Mouse (Mus musculus): ENCODE measurements around the gene Gfy. TPM values are rescaled to one million over a fixed set of nuclear protein-coding genes. Genes with fewer than 3 reads are reported as not detected.

The Gfy gene
- polyA plus RNA-seq, 1 experiment from 2014 or later, result not detected

DNA sequence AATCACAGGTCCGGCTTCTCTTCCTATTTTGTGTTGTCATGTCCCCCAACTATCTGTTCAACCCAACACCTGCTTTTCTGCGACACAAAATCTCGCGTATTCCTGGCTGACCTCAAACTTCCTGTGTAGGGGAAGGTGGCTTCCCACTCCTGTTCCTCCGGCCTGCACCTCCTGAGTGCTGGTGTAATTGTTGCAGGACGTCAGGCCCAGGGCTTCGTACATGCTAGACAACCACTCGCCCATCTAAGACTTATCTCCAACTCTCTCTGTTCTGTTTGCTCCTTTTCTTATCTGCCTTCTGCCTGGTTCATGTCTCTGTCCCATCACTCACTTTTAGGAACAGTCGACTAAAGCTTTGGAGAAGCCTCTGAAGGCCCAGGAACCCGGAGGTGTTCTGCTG, 31.7 kb upstream of the Gfy start:
- no peak overlapping the region for H3K9ac ChIP-seq
- H3K4me3 ChIP-seq, result 0 out of 2 replicates have a peak overlapping the region, but pooled peaks have one; percentile 16
- peaks cover 13% of the 10 kb centered on the region for H3K4me1 ChIP-seq (replicated peaks)
- no peak for ATAC-seq (replicated peaks; ENCODE audit: insufficient number of reproducible peaks, insufficient read depth, low FRiP score, low read depth)
- WGBS, result 41% methylated on average over 10 of the region's 10 CpGs
- H3K36me3 ChIP-seq, result no peaks in the 10 kb centered on the region
- H3K27ac ChIP-seq, result no peak overlapping the region
- H3K4me2 ChIP-seq, result peak overlapping the region; percentile 52
- no peaks in the 10 kb centered on the region for H3K9me3 ChIP-seq (replicated peaks)
- H3K27me3 ChIP-seq, result peaks cover 26% of the 10 kb centered on the region

DNA sequence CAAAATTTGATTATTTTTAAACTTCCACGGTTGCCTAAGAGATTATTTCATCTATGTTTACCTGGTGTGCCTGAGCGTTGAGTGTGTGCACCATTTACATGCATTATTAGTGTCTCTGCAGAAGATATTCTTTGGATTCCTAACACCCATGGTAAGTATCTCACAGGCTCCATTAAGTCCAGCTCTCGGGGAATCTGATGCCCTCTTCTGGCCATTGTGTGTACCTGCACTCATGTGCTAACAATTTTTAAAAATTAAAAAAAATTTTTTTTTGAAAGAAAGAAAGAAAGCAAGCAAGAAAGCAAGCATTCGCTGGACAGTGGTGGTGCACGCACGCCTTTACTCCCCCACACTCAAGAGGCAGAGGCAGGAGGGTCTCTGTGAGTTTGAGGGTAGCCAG, 28.9 kb upstream of the Gfy start:
- no peak overlapping the region for H3K4me2 ChIP-seq
- no peaks in the 10 kb centered on the region for H3K9me3 ChIP-seq (replicated peaks)
- H3K9ac ChIP-seq, result no peak overlapping the region
- H3K4me3 ChIP-seq, result no peak overlapping the region
- WGBS, result 80% methylated on average over 6 of the region's 6 CpGs
- no peak for ATAC-seq (replicated peaks; ENCODE audit: insufficient number of reproducible peaks, insufficient read depth, low FRiP score, low read depth)
- no peaks in the 10 kb centered on the region for H3K36me3 ChIP-seq
- H3K4me1 ChIP-seq (replicated peaks), result peaks cover 13% of the 10 kb centered on the region; the same call in 1 of the 2 replicates
- no peak overlapping the region for H3K27ac ChIP-seq
- peaks cover 26% of the 10 kb centered on the region for H3K27me3 ChIP-seq

DNA sequence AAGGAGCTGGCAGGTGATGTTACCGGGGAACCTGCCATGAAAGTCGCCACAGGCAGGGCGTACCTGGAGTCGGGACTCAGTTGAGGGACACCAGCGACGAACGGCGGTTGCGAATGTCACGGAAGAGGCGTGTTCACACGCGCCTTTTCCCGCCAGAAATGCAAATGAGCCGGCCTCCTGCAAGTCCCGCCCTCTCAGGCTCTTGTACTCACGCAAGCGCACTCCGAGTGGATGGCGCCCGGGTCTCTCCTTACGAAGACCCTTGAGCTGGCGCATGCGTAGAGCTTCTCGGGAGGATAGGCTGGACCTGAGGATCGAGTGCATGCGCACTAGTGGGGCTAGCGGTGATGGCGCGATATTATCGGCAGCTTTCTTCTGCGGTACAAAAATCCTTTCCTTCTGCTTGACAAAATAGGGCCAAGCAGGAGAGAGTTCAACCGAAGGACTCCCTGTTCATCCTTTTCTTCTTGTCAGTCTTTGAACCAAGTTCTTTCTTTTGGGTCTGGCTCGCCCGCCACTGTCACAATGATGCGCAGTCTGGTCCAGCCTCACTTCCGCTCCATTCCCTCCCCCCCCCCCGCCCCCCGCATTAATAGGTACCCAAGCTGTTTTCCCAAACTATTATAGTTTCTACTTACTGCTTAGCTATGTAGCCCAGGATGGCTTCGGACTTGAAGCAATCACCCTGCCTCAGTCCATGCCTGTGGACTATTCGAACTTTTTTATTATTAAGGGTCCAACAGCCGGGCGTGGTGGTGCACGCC, 25.2 kb upstream of the Gfy start, which contains the start of gene Ccdc155:
TSS of gene Ccdc155 (minus strand) at position 513 of the 764 bp plus-strand sequence.
- 8% methylated on average over 44 of the region's 44 CpGs for WGBS
- peak within 1 kb of the TSS; percentile 12; the same call in 1 of the 2 replicates for H3K9ac ChIP-seq
- peaks cover 4% of the 10 kb centered on the region; the same call in 1 of the 2 replicates for H3K4me1 ChIP-seq (replicated peaks)
- peak within 1 kb of the TSS; percentile 49 for H3K4me3 ChIP-seq
- no peaks in the 10 kb centered on the region for H3K9me3 ChIP-seq (replicated peaks)
- H3K4me2 ChIP-seq, result peak within 1 kb of the TSS; percentile 64
- no peaks in the 10 kb centered on the region for H3K27me3 ChIP-seq
- H3K27ac ChIP-seq, result no peak within 1 kb of the TSS
- peak; percentile 88 for ATAC-seq (replicated peaks; ENCODE audit: insufficient number of reproducible peaks, insufficient read depth, low FRiP score, low read depth)
- H3K36me3 ChIP-seq, result no peaks in the 10 kb centered on the region

DNA sequence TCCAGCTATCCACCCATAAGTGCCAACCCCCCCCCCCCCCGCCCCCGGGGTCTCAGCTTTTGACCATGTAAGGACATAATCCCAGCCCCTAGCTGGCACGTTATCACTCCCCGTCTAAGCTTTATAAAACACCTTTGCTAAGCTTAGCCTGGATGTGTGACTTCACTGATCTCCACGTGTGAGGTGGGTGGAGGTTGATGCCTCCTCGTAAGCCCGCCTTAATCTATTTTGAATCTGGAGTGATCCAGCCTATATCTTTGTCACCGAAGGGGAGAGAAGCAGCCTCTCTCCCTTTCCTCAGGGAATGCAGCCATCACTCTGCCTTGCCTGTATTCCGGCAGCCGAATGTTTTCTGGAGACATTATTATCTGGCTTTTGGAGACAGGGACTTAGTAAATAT, 23.3 kb upstream of the Gfy start:
- H3K27me3 ChIP-seq, result 0 out of 2 replicates have a peak, but pooled peaks cover 5% of the 10 kb centered on the region
- no peak overlapping the region for H3K4me2 ChIP-seq
- no peaks in the 10 kb centered on the region for H3K9me3 ChIP-seq (replicated peaks)
- peaks cover 6% of the 10 kb centered on the region; the same call in 1 of the 2 replicates for H3K4me1 ChIP-seq (replicated peaks)
- H3K36me3 ChIP-seq, result no peaks in the 10 kb centered on the region
- WGBS, result 25% methylated on average over 9 of the region's 10 CpGs
- no peak overlapping the region for H3K9ac ChIP-seq
- no peak for ATAC-seq (replicated peaks; ENCODE audit: insufficient number of reproducible peaks, insufficient read depth, low FRiP score, low read depth)
- H3K27ac ChIP-seq, result peak overlapping the region; percentile 31
- H3K4me3 ChIP-seq, result no peak overlapping the region

DNA sequence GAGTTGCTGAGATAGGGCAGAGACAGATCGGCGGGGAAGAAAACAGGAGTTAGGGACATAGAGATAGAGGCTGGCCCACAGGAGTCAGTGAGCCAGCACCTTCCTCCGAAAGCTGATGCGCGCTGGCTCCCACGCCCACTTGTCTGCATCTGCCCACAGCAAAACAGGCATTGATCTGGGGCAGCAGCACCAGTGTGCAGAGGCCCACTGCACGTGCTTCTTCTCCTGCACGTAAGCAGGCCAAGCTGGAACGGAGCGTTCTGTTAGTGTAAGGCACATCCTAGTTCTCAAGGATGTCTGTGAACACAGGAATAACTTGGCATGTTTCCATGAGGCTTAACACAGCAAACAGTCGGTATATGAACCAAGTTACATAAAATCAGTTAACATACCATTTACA, 19.6 kb upstream of the Gfy start:
- no peaks in the 10 kb centered on the region for H3K9me3 ChIP-seq (replicated peaks)
- H3K9ac ChIP-seq, result no peak overlapping the region
- ATAC-seq (replicated peaks; ENCODE audit: insufficient number of reproducible peaks, insufficient read depth, low FRiP score, low read depth), result no peak
- no peak overlapping the region for H3K4me2 ChIP-seq
- H3K4me1 ChIP-seq (replicated peaks), result peaks cover 11% of the 10 kb centered on the region
- no peaks in the 10 kb centered on the region for H3K36me3 ChIP-seq
- no peak overlapping the region for H3K4me3 ChIP-seq
- no peak overlapping the region for H3K27ac ChIP-seq
- peaks cover 27% of the 10 kb centered on the region for H3K27me3 ChIP-seq
- 73% methylated on average over 11 of the region's 11 CpGs for WGBS

DNA sequence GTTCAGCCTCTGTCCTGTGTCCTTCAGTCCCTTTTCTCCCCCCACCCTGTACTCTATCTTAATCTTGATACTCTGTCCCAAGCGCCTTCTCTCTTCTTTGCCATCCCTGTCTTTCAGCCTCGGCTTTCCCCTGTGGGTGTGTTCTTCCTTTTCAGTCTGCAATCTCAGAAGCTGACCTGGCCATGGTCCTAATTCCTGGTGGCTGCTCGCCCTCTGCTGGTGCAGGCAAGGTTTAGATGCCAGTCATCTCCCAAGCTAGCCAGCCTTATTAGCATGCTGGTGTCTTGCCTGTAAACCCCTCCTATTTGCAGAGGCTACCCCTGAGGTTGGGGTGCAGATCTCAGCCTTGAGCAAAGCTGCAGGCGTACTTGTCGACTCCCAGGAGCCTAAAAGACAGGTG, 19.1 kb upstream of the Gfy start:
- no peaks in the 10 kb centered on the region for H3K36me3 ChIP-seq
- H3K9me3 ChIP-seq (replicated peaks), result no peaks in the 10 kb centered on the region
- peaks cover 11% of the 10 kb centered on the region for H3K4me1 ChIP-seq (replicated peaks)
- H3K4me3 ChIP-seq, result no peak overlapping the region
- no peak overlapping the region for H3K27ac ChIP-seq
- no peak overlapping the region for H3K9ac ChIP-seq
- WGBS, result 10% methylated on average over 5 of the region's 5 CpGs
- ATAC-seq (replicated peaks; ENCODE audit: insufficient number of reproducible peaks, insufficient read depth, low FRiP score, low read depth), result 0 out of 2 replicates have a peak, but pooled peaks have one; percentile 48
- peaks cover 32% of the 10 kb centered on the region for H3K27me3 ChIP-seq
- no peak overlapping the region for H3K4me2 ChIP-seq

DNA sequence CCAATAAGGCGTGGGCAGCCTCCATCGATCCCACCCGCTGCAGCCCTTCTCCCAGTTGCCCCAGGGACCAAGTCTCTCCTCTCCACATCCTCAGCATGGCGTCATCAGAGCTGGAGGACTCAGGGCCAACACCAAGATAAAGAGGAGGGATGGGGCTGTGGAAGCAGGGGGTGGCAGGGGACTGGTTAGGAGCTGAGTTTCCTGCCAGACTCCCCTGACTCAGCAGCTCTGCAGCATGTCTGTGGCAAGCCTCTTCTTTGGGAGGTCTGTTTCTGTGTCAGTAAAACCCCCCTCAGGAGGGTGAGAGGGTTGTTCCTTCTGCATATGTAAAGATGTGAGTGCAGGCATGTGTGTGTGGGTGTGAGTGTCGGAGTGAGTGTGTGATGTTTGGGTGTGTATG, 17.6 kb upstream of the Gfy start:
- Histone ChIP-seq H3K9ac (no peak overlapping the region), H3K27ac (no peak overlapping the region), H3K4me2 (no peak overlapping the region), H3K4me1 (replicated peaks) (peaks cover 14% of the 10 kb centered on the region), H3K9me3 (replicated peaks) (no peaks in the 10 kb centered on the region), H3K36me3 (no peaks in the 10 kb centered on the region), H3K4me3 (no peak overlapping the region), H3K27me3 (peaks cover 36% of the 10 kb centered on the region)
- ATAC-seq (replicated peaks; ENCODE audit: insufficient number of reproducible peaks, insufficient read depth, low FRiP score, low read depth), result no peak
- 65% methylated on average over 5 of the region's 5 CpGs for WGBS

DNA sequence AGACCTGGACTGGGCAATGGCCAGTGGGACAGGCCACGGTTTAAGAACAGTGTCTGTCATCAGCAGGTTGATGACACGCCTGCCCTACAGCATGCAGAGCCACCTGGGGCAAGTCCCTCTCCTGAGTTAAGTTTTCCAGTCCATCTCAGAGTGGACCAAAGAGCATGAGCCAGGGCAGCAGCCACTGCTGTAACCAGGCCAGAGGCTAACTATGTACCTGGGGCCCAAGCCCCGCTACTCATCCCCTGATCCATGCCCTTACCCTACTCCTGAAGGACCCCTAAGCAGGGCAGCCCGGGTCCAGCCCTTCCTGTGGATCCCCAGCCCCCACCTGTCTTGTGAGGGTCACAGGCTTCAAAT, 16.8 kb upstream of the Gfy start:
- Histone ChIP-seq H3K4me1 (replicated peaks) (peaks cover 20% of the 10 kb centered on the region), H3K4me2 (no peak overlapping the region)

DNA sequence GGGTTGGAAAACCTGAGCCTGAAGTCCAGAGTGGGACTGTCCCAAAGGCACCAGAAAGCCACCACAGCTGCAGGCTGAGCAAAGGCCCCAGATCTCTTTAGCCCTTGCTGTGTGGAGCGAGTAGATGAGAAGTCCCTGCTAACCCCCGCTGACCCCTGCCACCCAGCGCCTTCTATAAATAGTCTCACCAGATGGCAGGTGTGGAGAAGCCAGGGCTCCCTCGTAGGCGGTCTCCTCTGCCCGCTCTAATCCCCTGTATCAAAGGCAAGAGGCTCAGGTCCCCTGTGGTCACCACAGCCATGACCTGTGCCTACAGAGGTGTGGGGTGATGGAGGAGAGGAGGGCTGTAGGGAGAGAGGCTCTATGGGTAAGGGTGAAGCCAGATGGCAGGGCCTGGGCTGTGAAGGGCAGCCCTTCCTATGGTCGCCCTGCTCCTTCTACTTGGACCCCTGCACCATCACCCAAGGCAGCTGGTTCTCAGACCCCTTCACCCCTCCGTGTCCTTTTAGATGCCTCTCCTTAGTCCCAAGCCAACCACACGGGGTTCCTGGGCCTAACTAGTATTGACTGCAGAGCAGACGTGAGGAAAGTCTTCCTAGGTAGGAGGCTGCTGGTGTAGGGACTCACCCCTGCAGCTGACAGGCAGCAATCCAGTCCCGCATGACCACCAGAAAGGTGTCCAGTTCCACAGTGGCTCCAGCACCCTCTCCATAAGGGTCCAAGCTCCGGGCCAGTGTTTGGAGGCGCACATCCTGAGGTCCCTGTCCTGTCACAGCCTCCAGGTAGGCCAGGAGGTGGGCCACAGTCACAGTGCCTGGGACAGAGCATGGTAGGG, 16.2 kb upstream of the Gfy start:
- ATAC-seq (replicated peaks; ENCODE audit: insufficient number of reproducible peaks, insufficient read depth, low FRiP score, low read depth), result no peak
- Histone ChIP-seq H3K4me1 (replicated peaks) (peaks cover 20% of the 10 kb centered on the region), H3K9ac (no peak overlapping the region), H3K4me2 (no peak overlapping the region), H3K9me3 (replicated peaks) (no peaks in the 10 kb centered on the region), H3K36me3 (no peaks in the 10 kb centered on the region), H3K27ac (no peak overlapping the region), H3K27me3 (peaks cover 47% of the 10 kb centered on the region), H3K4me3 (no peak overlapping the region)
- 50% methylated on average over 13 of the region's 13 CpGs for WGBS

More for the DNA sequence above, 16.8 kb upstream of the Gfy start:
- 80% methylated on average over 4 of the region's 4 CpGs for WGBS
- no peak overlapping the region for H3K27ac ChIP-seq
- ATAC-seq (replicated peaks; ENCODE audit: insufficient number of reproducible peaks, insufficient read depth, low FRiP score, low read depth), result no peak
- H3K27me3 ChIP-seq, result peaks cover 42% of the 10 kb centered on the region
- no peak overlapping the region for H3K4me3 ChIP-seq
- no peaks in the 10 kb centered on the region for H3K36me3 ChIP-seq
- H3K9ac ChIP-seq, result no peak overlapping the region
- no peaks in the 10 kb centered on the region for H3K9me3 ChIP-seq (replicated peaks)

DNA sequence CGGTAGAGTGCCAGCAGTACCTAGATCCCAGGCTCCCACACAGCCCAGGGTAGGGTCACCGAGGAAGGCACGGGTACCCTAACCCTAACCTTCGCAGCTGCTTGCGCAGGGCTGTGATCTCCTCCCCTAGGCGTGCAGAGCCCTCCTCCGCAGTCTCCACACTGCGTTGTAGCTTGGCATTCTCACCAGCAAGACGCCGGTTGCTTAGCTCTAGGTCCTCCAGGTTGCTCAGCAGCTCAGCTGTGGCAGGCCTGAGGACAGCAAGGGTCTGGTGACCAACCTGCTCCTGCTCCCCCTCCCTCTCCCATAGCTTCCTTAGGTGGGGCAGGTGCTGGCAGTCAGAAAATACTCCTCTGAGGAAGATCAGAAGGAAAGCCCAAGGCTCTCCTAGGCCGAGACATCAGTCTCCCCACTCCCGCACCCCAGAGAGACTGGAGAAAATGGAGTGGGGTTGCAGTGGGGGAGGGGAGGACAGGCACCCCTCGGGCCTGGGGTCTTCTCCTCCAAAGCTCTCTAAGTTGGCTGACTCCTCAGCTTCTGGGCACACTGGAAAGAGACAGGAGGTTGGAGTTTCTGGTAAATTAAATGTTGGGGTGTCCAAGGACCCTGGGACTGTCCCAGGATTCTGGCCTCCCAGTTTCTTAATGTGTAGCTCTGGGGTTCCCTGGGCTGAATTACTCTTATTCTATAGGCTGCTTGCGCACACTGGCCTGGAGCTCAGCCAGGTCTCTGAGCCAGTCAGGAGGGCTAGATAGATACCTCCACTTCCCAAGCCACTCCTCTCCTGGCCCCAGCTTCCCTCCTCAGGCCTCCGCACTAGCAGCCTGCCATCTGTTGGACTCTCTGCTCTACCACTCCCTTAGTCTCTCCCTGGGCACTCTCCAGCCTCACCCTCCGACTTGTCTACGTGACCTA, 14.8 kb upstream of the Gfy start:
- Histone ChIP-seq H3K27ac (no peak overlapping the region), H3K4me1 (replicated peaks) (peaks cover 20% of the 10 kb centered on the region), H3K9me3 (replicated peaks) (no peaks in the 10 kb centered on the region), H3K9ac (no peak overlapping the region), H3K36me3 (no peaks in the 10 kb centered on the region), H3K4me2 (no peak overlapping the region), H3K4me3 (no peak overlapping the region), H3K27me3 (peaks cover 61% of the 10 kb centered on the region)
- no peak for ATAC-seq (replicated peaks; ENCODE audit: insufficient number of reproducible peaks, insufficient read depth, low FRiP score, low read depth)
- WGBS, result 68% methylated on average over 17 of the region's 17 CpGs

DNA sequence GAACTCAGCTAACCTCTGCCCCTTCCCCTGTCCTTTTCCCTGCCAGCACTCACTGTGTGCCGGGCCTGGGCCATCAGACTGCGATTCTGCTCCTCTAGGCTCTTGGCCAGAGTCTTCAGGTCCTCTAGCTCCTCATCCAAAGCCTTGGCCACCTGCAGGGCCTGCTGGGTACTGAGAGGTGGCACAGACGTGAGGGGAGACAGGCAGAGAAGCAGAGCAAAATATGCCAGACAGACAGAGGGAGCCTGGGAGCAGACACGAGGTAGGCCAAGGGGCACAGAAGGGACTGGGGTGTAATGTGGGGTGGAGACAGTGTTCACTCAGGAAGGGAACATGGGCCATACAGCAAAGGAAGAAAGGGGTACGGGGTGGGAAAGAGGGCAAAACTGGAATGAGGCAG, 14.0 kb upstream of the Gfy start:
- H3K36me3 ChIP-seq, result no peaks in the 10 kb centered on the region
- H3K4me1 ChIP-seq (replicated peaks), result peaks cover 20% of the 10 kb centered on the region
- ATAC-seq (replicated peaks; ENCODE audit: insufficient number of reproducible peaks, insufficient read depth, low FRiP score, low read depth), result no peak
- no peak overlapping the region for H3K4me3 ChIP-seq
- no peak overlapping the region for H3K9ac ChIP-seq
- H3K4me2 ChIP-seq, result no peak overlapping the region
- no peaks in the 10 kb centered on the region for H3K9me3 ChIP-seq (replicated peaks)
- H3K27ac ChIP-seq, result no peak overlapping the region
- H3K27me3 ChIP-seq, result peaks cover 66% of the 10 kb centered on the region
- WGBS, result 62% methylated on average over 5 of the region's 5 CpGs
